Mouse (Mus musculus): ENCODE results near the gene Aldh1a7. TPM values are rescaled to one million over a fixed set of nuclear protein-coding genes. Genes with fewer than 3 reads are reported as not detected.
"Not testable (repeated sequence)": the region's sequence is repeated elsewhere in the genome, so short reads cannot be mapped to it uniquely, and the experiment has no call there.

The Aldh1a7 gene
- polyA plus RNA-seq, 1 experiment from 2014 or later, result 0.13 TPM

- Histone ChIP-seq H3K4me1 (no peaks in the 10 kb centered on the region), H3K27me3 (no peaks in the 10 kb centered on the region), H3K4me2 (replicated peaks) (no peak overlapping the region), H3K36me3 (no peaks in the 10 kb centered on the region), H3K9me3 (no peaks in the 10 kb centered on the region), H3K27ac (replicated peaks) (no peak overlapping the region), H3K9ac (replicated peaks) (no peak overlapping the region), H3K4me3 (no peak overlapping the region)
- ATAC-seq (replicated peaks), result no peak
Observed at GRCm38 (mm10) chr19:20707159-20707558, 20.2 kb downstream of the Aldh1a7 start.

DNA sequence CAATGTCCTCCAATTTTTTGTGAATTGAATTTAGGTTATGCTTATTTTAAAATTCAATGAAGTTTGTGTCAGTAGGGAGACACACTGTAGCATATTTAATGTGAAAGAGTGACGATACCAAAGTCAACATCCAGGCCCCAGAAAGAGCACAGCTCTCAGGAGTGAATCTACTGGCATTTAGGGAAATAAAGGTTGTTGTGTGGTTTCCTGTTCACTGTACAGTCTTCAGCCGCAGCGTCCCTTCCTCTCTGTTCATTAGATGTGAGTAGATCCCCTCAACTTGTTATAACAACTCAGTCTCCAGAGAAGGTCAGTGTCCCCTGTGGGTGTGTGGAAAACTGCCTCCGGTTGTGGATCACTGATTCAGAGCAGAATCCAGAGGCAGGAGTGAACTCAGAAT lies 20.6 kb downstream of the Aldh1a7 start:
- Histone ChIP-seq H3K36me3 (no peaks in the 10 kb centered on the region), H3K4me1 (0 out of 2 replicates have a peak, but pooled peaks cover 3% of the 10 kb centered on the region), H3K27me3 (no peaks in the 10 kb centered on the region), H3K4me3 (no peak overlapping the region), H3K27ac (replicated peaks) (no peak overlapping the region), H3K9ac (replicated peaks) (no peak overlapping the region), H3K4me2 (replicated peaks) (no peak overlapping the region), H3K9me3 (no peaks in the 10 kb centered on the region)
- 89% methylated on average over 4 of the region's 4 CpGs for WGBS
- ATAC-seq (replicated peaks), result no peak

- H3K36me3 ChIP-seq, result no peaks in the 10 kb centered on the region
- 0 out of 2 replicates have a peak, but pooled peaks cover 3% of the 10 kb centered on the region for H3K4me1 ChIP-seq
- 27% methylated on average over 3 of the region's 3 CpGs for WGBS
- no peak overlapping the region for H3K4me3 ChIP-seq
- no peak overlapping the region for H3K27ac ChIP-seq (replicated peaks)
- no peaks in the 10 kb centered on the region for H3K27me3 ChIP-seq
- ATAC-seq (replicated peaks), result no peak; the same call in 1 of the 2 replicates
- no peak overlapping the region for H3K9ac ChIP-seq (replicated peaks)
- H3K4me2 ChIP-seq (replicated peaks), result no peak overlapping the region
- no peaks in the 10 kb centered on the region for H3K9me3 ChIP-seq
Observed at GRCm38 (mm10) chr19:20702074-20702473, 25.3 kb downstream of the Aldh1a7 start.

GRCm38 (mm10) chr19:20677697-20678355 lies 49.5 kb downstream of the Aldh1a7 start:
- Histone ChIP-seq H3K9ac (replicated peaks) (no peak overlapping the region), H3K27ac (replicated peaks) (no peak overlapping the region), H3K27me3 (no peaks in the 10 kb centered on the region), H3K9me3 (no peaks in the 10 kb centered on the region), H3K4me2 (replicated peaks) (no peak overlapping the region), H3K4me3 (no peak overlapping the region), H3K36me3 (no peaks in the 10 kb centered on the region), H3K4me1 (no peaks in the 10 kb centered on the region)
- ATAC-seq (replicated peaks), result no peak
- WGBS, result 87% methylated on average over 3 of the region's 3 CpGs

- 73% methylated on average over 3 of the region's 3 CpGs for WGBS
- H3K36me3 ChIP-seq, result no peaks in the 10 kb centered on the region
- ATAC-seq (replicated peaks), result no peak
- H3K9me3 ChIP-seq, result no peaks in the 10 kb centered on the region
- H3K4me1 ChIP-seq, result 0 out of 2 replicates have a peak, but pooled peaks cover 2% of the 10 kb centered on the region
- H3K4me2 ChIP-seq (replicated peaks), result no peak overlapping the region
- no peak overlapping the region for H3K9ac ChIP-seq (replicated peaks)
- H3K27ac ChIP-seq (replicated peaks), result no peak overlapping the region
- no peaks in the 10 kb centered on the region for H3K27me3 ChIP-seq
- no peak overlapping the region for H3K4me3 ChIP-seq
Observed at GRCm38 (mm10) chr19:20654141-20654873, 73.1 kb downstream of the Aldh1a7 start.

- no peaks in the 10 kb centered on the region for H3K9me3 ChIP-seq
- no peak overlapping the region for H3K27ac ChIP-seq (replicated peaks)
- H3K4me2 ChIP-seq (replicated peaks), result no peak overlapping the region
- 92% methylated on average over 1 of the region's 1 CpGs for WGBS
- no peaks in the 10 kb centered on the region for H3K27me3 ChIP-seq
- no peak for ATAC-seq (replicated peaks)
- no peak overlapping the region for H3K9ac ChIP-seq (replicated peaks)
- no peaks in the 10 kb centered on the region for H3K36me3 ChIP-seq
- H3K4me3 ChIP-seq, result no peak overlapping the region
- 0 out of 2 replicates have a peak, but pooled peaks cover 2% of the 10 kb centered on the region for H3K4me1 ChIP-seq
Observed at GRCm38 (mm10) chr19:20653082-20653676, 74.2 kb downstream of the Aldh1a7 start.

DNA sequence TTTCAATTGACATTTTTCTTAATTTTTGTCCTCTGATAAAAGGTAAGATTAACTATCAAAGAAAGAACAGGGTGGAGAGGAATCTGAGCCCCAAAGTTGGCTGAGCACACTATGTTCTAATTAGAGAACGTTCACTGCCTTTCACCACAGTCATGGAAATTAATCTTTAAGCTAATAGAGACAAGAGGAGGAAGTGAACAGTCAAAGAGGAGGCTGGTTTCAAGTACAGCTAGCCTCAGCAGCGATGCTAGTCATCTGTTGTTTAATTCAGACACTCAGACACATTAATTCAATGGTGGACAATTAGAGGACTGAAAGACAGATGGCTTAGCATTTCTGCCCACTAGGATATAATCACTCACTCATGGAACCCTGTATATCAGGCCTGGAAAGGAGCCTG lies 77.4 kb downstream of the Aldh1a7 start:
- H3K4me2 ChIP-seq (replicated peaks), result no peak overlapping the region
- WGBS, result 13% methylated on average over 2 of the region's 2 CpGs
- no peaks in the 10 kb centered on the region for H3K27me3 ChIP-seq
- no peaks in the 10 kb centered on the region for H3K9me3 ChIP-seq
- no peaks in the 10 kb centered on the region for H3K36me3 ChIP-seq
- ATAC-seq (replicated peaks), result peak; percentile 63
- H3K27ac ChIP-seq (replicated peaks), result no peak overlapping the region
- H3K9ac ChIP-seq (replicated peaks), result no peak overlapping the region
- H3K4me3 ChIP-seq, result no peak overlapping the region
- 0 out of 2 replicates have a peak, but pooled peaks cover 2% of the 10 kb centered on the region for H3K4me1 ChIP-seq

DNA sequence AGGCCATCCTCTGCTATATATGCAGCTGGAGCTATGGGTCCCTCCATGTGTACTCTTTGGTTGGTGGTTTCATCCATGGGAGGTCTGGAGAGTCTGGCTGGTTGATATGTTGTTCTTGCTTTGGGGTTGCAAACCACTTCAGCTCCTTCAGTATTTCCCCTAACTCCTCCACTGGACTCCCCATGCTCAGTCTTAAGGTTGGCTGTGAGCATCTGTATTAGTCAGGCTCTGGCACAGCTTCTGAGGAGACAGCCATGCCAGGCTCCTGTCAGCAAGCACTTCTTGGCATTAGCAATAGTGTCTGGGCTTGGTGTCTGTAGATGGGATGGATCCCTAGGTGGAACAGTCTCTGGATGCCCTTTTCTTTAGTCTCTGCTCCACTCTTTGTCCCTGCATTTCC lies 79.9 kb downstream of the Aldh1a7 start:
- ATAC-seq (replicated peaks); H3K9me3 ChIP-seq; H3K4me2 ChIP-seq (replicated peaks); H3K27ac ChIP-seq (replicated peaks); H3K9ac ChIP-seq (replicated peaks); H3K36me3 ChIP-seq; H3K4me1 ChIP-seq; H3K27me3 ChIP-seq; H3K4me3 ChIP-seq: not testable (repeated sequence)

GRCm38 (mm10) chr19:20644346-20644745 lies 83.0 kb downstream of the Aldh1a7 start:
- Histone ChIP-seq H3K4me1 (no peaks in the 10 kb centered on the region), H3K9me3 (no peaks in the 10 kb centered on the region), H3K9ac (replicated peaks) (no peak overlapping the region), H3K27ac (replicated peaks) (no peak overlapping the region), H3K27me3 (no peaks in the 10 kb centered on the region), H3K4me2 (replicated peaks) (no peak overlapping the region), H3K36me3 (no peaks in the 10 kb centered on the region), H3K4me3 (no peak overlapping the region)
- ATAC-seq (replicated peaks), result no peak
- WGBS, result 76% methylated on average over 3 of the region's 3 CpGs

Other genes starting within 250 kb of the Aldh1a7 start
- 0.45 and 0.66 TPM in 2 replicates for gene Aldh1a1, start 234.8 kb downstream of the Aldh1a7 start, polyA plus RNA-seq (2015; fragmentation: Nextera tagmentation; extraction: Ambion mirVana)
- gene Tmc1, start 226.6 kb upstream of the Aldh1a7 start, polyA plus RNA-seq (2015; fragmentation: Nextera tagmentation; extraction: Ambion mirVana), result 0.05 and 0.25 TPM in 2 replicates